Mouse (Mus musculus) brain, embryonic 14.5 days (tissue): ENCODE results near the gene Cped1.

ENCODE experiments used
- CTCF ChIP-seq: fragments of 200-500 bp; IDR thresholded peaks from 2 replicates; pipeline ENCODE4 v1.5.1; 2012; ENCODE audit warnings: inconsistent platforms, mild to moderate bottlenecking, moderate library complexity, borderline replicate concordance; ENCODE audit not compliant: insufficient read depth, insufficient read length; ENCODE audit errors: extremely low read depth
- POLR2A ChIP-seq: fragments of 200-500 bp; IDR thresholded peaks from 2 replicates; pipeline ENCODE4 v1.6.1; 2012; ENCODE audit warnings: mild to moderate bottlenecking, inconsistent platforms, borderline replicate concordance; ENCODE audit not compliant: poor library complexity, insufficient read depth, insufficient read length, severe bottlenecking; ENCODE audit errors: extremely low read depth

DNA sequence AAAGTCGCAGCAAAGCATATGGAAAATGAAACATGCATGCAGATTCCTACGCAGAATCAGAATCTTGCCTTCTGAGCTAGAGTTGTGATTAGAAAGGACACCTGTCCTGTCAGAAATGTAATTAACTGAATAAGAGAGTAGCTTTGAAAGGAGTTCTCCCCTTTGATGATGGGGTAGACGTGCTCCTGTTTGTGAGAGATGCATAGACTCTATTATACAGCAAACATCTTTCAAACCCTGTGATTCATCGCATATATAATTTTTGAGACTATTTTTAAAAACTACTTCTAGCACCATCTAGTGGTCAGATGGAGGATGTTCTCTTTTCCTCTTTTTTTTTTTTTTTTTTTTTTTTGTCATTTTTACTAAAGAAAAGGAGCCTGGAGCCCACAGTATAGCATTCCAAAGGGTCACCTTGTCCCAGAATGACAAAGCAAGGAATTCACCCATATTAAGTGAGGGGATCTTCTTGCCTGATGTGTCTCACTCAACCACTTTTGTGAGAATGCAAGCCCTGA is 85.7 kb downstream of the Cped1 start:
- TF ChIP-seq CTCF (no peak), POLR2A (no peak)
